Mouse (Mus musculus): ENCODE data around the gene Gm11757.
"Not testable (repeated sequence)": the region's sequence is repeated elsewhere in the genome, so short reads cannot be mapped to it uniquely, and the experiment has no call there.

Gene Gm11757

GRCm38 (mm10) chr4:73891012-73891411, at the start of gene Gm11757:
TSS of gene Gm11757 (minus strand) at chr4:73891112.
- not testable (repeated sequence) for DNase-seq

- DNase-seq, result not testable (repeated sequence)
Measured at GRCm38 (mm10) chr4:73920660-73921059, 29.7 kb upstream of the Gm11757 start, which contains the start of gene Gm11756. TSS of gene Gm11756 (minus strand) at chr4:73920760.

GRCm38 (mm10) chr4:73905853-73906252, 14.9 kb upstream of the Gm11757 start, which contains the start of gene Gm13871:
TSS of gene Gm13871 (minus strand) at chr4:73905953.
- not testable (repeated sequence) for DNase-seq

GRCm38 (mm10) chr4:73876166-73876565, 14.7 kb downstream of the Gm11757 start, which contains the start of gene Gm11758:
TSS of gene Gm11758 (minus strand) at chr4:73876266.
- DNase-seq, result not testable (repeated sequence)

Measured in cerebellum, adult 8-10 months (tissue).